In genomic region chr11:3648305-3648963, GRCm38 (mm10) we compare ENCODE assay signal across 8 mouse cellular contexts. TPM values are rescaled to one million over a fixed set of nuclear protein-coding genes. Genes with fewer than 3 reads are reported as not detected.
DNase-seq lines count a peak whose midpoint lies in the region; ATAC-seq and TF ChIP-seq lines count a peak whose summit lies in the region.

No protein-coding gene starts in this region.

- ATAC-seq in heart, embryonic 16.5 days (replicated peaks; ENCODE audit: extremely low read depth, insufficient read depth, low FRiP score): peak; percentile 59
- peak; percentile 28; the same call in 1 of the 2 replicates for ATAC-seq in limb, embryonic 12.5 days (ENCODE audit: insufficient number of reproducible peaks, insufficient read depth, low FRiP score, low TSS enrichment, low read depth)
- ATAC-seq in monocyte, adult 5-6 weeks (replicated peaks; ENCODE audit: insufficient number of reproducible peaks, low FRiP score, low TSS enrichment, poor library complexity, severe bottlenecking): 0 out of 2 replicates have a peak, but pooled peaks have one; percentile 8

- peak overlapping the region; percentile 99 for H3K27ac ChIP-seq in heart, embryonic 10.5 days
- no peak overlapping the region for H3K27ac ChIP-seq in ES-Bruce4 (ENCODE audit: insufficient read depth, low read length)
- peak overlapping the region; percentile 92 for H3K27ac ChIP-seq in heart, embryonic 16.5 days (ENCODE audit: low read length)
- H3K27ac ChIP-seq in limb, embryonic 12.5 days: peak overlapping the region; percentile 94

- H3K4me3 ChIP-seq in heart, embryonic 10.5 days: peak overlapping the region; percentile 97
- peak overlapping the region; percentile 95 for H3K4me3 ChIP-seq in ES-Bruce4 (ENCODE audit: low read depth, low read length)
- peak overlapping the region; percentile 99 for H3K4me3 ChIP-seq in heart, embryonic 16.5 days (ENCODE audit: low read length)
- H3K4me3 ChIP-seq in limb, embryonic 12.5 days (replicated peaks): peak overlapping the region; percentile 79

- TF ChIP-seq CTCF in ES-Bruce4 (IDR thresholded peaks at IDR 0.05; ENCODE audit: low read depth, low read length): no peak

- H3K4me2 ChIP-seq in heart, embryonic 16.5 days (ENCODE audit: low read depth, low read length): peak overlapping the region; percentile 82
- peak overlapping the region; percentile 68 for H3K4me2 ChIP-seq in limb, embryonic 12.5 days

- H3K9ac ChIP-seq in ES-Bruce4 (ENCODE audit: low read depth, poor library complexity, severe bottlenecking): peak overlapping the region; percentile 97
- H3K9ac ChIP-seq in heart, embryonic 16.5 days (ENCODE audit: low read length): peak overlapping the region; percentile 100
- H3K9ac ChIP-seq in limb, embryonic 12.5 days (replicated peaks): peak overlapping the region; percentile 97

- H3K27me3 ChIP-seq in heart, embryonic 10.5 days (ENCODE audit: insufficient read depth, poor library complexity, severe bottlenecking): no peaks in the 10 kb centered on the region
- no peaks in the 10 kb centered on the region for H3K27me3 ChIP-seq in ES-Bruce4 (ENCODE audit: control insufficient read depth, insufficient read depth, low read length, poor library complexity, severe bottlenecking)
- H3K27me3 ChIP-seq in heart, embryonic 16.5 days (ENCODE audit: control insufficient read depth, insufficient read depth, low read length): no peaks in the 10 kb centered on the region
- H3K27me3 ChIP-seq in limb, embryonic 12.5 days: no peaks in the 10 kb centered on the region

- H3K9me3 ChIP-seq in heart, embryonic 10.5 days: no peaks in the 10 kb centered on the region
- H3K9me3 ChIP-seq in ES-Bruce4 (replicated peaks; ENCODE audit: control insufficient read depth, insufficient read depth, low read length, poor library complexity, severe bottlenecking): peaks cover 21% of the 10 kb centered on the region
- H3K9me3 ChIP-seq in heart, embryonic 16.5 days (replicated peaks; ENCODE audit: control insufficient read depth, low read length): 0 out of 2 replicates have a peak, but pooled peaks cover 5% of the 10 kb centered on the region
- H3K9me3 ChIP-seq in limb, embryonic 12.5 days: peaks cover 31% of the 10 kb centered on the region

- DNase-seq in heart, embryonic 10.5 days (ENCODE audit: low spot score): peak; percentile 81
- no peak for DNase-seq in heart, postnatal 36 days
- peak; percentile 9 for DNase-seq in c-Kit-positive CD71-negative TER-119-negative erythroid progenitor cells, embryonic 14.5 days (ENCODE audit: low read depth)
- DNase-seq in ovary, postnatal 36 days (ENCODE audit: low spot score): no peak

- no peak for TF ChIP-seq EP300 in ES-Bruce4 (IDR thresholded peaks at IDR 0.05; ENCODE audit: insufficient read depth, low read depth, low read length)

- WGBS in heart, embryonic 10.5 days: 1% methylated on average over 54 of the region's 62 CpGs
- WGBS in heart, embryonic 16.5 days: 1% methylated on average over 59 of the region's 62 CpGs
- WGBS in limb, embryonic 12.5 days: 2% methylated on average over 41 of the region's 62 CpGs

- H3K4me1 ChIP-seq in heart, embryonic 10.5 days: peaks cover 14% of the 10 kb centered on the region; the same call in 1 of the 2 replicates
- H3K4me1 ChIP-seq in ES-Bruce4 (ENCODE audit: control insufficient read depth, insufficient read depth, low read length): no peaks in the 10 kb centered on the region
- peaks cover 22% of the 10 kb centered on the region for H3K4me1 ChIP-seq in heart, embryonic 16.5 days (ENCODE audit: control insufficient read depth, insufficient read depth, low read length)
- peaks cover 16% of the 10 kb centered on the region for H3K4me1 ChIP-seq in limb, embryonic 12.5 days (replicated peaks)

- intact Hi-C loops in heart, postnatal 36 days (cut with DNase I): loop anchor here (2.0 kb wide), 1 partner anchor 114 kb away; no protein-coding TSS in a partner anchor

- H3K36me3 ChIP-seq in heart, embryonic 10.5 days: peaks cover 48% of the 10 kb centered on the region
- H3K36me3 ChIP-seq in ES-Bruce4 (ENCODE audit: control insufficient read depth, insufficient read depth, low read length, poor library complexity, severe bottlenecking): peaks cover 36% of the 10 kb centered on the region
- H3K36me3 ChIP-seq in heart, embryonic 16.5 days (ENCODE audit: control insufficient read depth, insufficient read depth): peaks cover 23% of the 10 kb centered on the region
- H3K36me3 ChIP-seq in limb, embryonic 12.5 days: peaks cover 54% of the 10 kb centered on the region

- TF ChIP-seq POLR2A in ES-Bruce4 (IDR thresholded peaks at IDR 0.05; ENCODE audit: insufficient read depth, low read length): no peak

RNA-seq across cellular contexts. Expression of gene Morc2a, which starts 0.6 kb away (rescaled TPM):
- 28.2 and 32.6 TPM in 2 replicates for polyA plus RNA-seq in heart, embryonic 10.5 days (2016; fragmentation: Nextera tagmentation; extraction: Ambion mirVana)
- 10 to 100 TPM; 18.7 to 22.0 TPM for total RNA-seq in heart, postnatal 36 days (2021)
- 38.6 and 41.8 TPM in 2 replicates for polyA plus RNA-seq in ES-Bruce4 (2011; ENCODE audit: insufficient read depth, insufficient read length, low read depth, missing spikeins)
- polyA plus RNA-seq in heart, embryonic 16.5 days (2015; fragmentation: Nextera tagmentation; extraction: Ambion mirVana): 18.1 and 19.2 TPM in 2 replicates
- polyA plus RNA-seq in limb, embryonic 12.5 days (2016; fragmentation: Nextera tagmentation; extraction: Ambion mirVana): 50.5 and 54.0 TPM in 2 replicates
- total RNA-seq in monocyte, adult 5-6 weeks (2017): 15.7 to 32.7 TPM (median 21.7 TPM) in 3 replicates

Comparison
In these comparisons a context has a peak if more than half of its experiments do, and no peak if none do; other contexts are left out.
1. DNase-seq: peak in heart, embryonic 10.5 days (single experiment) and c-Kit-positive CD71-negative TER-119-negative erythroid progenitor cells, embryonic 14.5 days (single experiment); none in heart, postnatal 36 days (0 of 2) and ovary, postnatal 36 days (single experiment).
2. ATAC-seq: peak in every context shown above with its lines; median percentile 59 in heart, embryonic 16.5 days; 28 in limb, embryonic 12.5 days; 8 in monocyte, adult 5-6 weeks.
3. Peak in every context shown above with its lines, with median percentiles within 50 percentile points of each other: H3K4me3 ChIP-seq and H3K9ac ChIP-seq.